Mouse (Mus musculus): ENCODE data around the gene Psmc3. TPM values are rescaled to one million over a fixed set of nuclear protein-coding genes. Genes with fewer than 3 reads are reported as not detected.
"Not testable (repeated sequence)": the region's sequence is repeated elsewhere in the genome, so short reads cannot be mapped to it uniquely, and the experiment has no call there.

The Psmc3 gene
- polyA plus RNA-seq, 1 experiment from 2014 or later: 334 TPM

- WGBS: 23% methylated on average over 3 of the region's 3 CpGs
- Histone ChIP-seq H3K36me3 (no peaks in the 10 kb centered on the region), H3K4me3 (no peak overlapping the region), H3K27ac (no peak overlapping the region), H3K9me3 (no peaks in the 10 kb centered on the region), H3K4me1 (peaks cover 18% of the 10 kb centered on the region), H3K27me3 (ENCODE audit: insufficient read depth, poor library complexity, severe bottlenecking) (no peaks in the 10 kb centered on the region)
- DNase-seq (ENCODE audit: low spot score): no peak
Measured at GRCm38 (mm10) chr2:91033000-91033399, 20.8 kb upstream of the Psmc3 start.

GRCm38 (mm10) chr2:91035385-91035784, 18.4 kb upstream of the Psmc3 start, which contains the start of gene Rapsn:
Gene Rapsn (plus strand): TSS chr2:91035620.
- no peaks in the 10 kb centered on the region for H3K9me3 ChIP-seq
- no peaks in the 10 kb centered on the region for H3K36me3 ChIP-seq
- H3K4me3 ChIP-seq: no peak within 1 kb of the TSS
- DNase-seq (ENCODE audit: low spot score): no peak
- H3K27me3 ChIP-seq (ENCODE audit: insufficient read depth, poor library complexity, severe bottlenecking): no peaks in the 10 kb centered on the region
- H3K27ac ChIP-seq: peak within 1 kb of the TSS; percentile 78
- H3K4me1 ChIP-seq: peaks cover 18% of the 10 kb centered on the region
- WGBS: 54% methylated on average over 9 of the region's 9 CpGs

DNA sequence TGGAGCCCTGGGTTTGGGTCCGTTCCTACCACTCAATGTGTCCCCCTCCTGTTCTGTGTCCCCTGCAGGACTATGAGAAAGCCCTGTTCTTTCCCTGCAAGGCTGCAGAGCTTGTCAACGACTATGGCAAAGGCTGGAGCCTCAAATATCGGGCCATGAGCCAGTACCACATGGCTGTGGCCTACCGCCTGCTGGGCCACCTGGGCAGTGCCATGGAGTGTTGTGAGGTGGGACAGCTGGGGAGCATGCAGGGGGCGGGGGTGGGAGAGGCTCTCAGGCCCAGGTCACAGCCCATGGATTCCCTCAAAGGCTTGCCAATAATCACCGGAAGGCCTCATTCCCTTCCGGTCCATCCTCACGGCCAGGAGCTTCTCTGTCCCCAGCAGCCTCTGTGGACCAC, 12.0 kb upstream of the Psmc3 start:
- Histone ChIP-seq H3K9me3 (no peaks in the 10 kb centered on the region), H3K27me3 (ENCODE audit: insufficient read depth, poor library complexity, severe bottlenecking) (no peaks in the 10 kb centered on the region), H3K36me3 (no peaks in the 10 kb centered on the region), H3K4me1 (peaks cover 15% of the 10 kb centered on the region), H3K4me3 (no peak overlapping the region), H3K27ac (no peak overlapping the region)
- DNase-seq (ENCODE audit: low spot score): no peak
- 67% methylated on average over 8 of the region's 8 CpGs for WGBS

DNA sequence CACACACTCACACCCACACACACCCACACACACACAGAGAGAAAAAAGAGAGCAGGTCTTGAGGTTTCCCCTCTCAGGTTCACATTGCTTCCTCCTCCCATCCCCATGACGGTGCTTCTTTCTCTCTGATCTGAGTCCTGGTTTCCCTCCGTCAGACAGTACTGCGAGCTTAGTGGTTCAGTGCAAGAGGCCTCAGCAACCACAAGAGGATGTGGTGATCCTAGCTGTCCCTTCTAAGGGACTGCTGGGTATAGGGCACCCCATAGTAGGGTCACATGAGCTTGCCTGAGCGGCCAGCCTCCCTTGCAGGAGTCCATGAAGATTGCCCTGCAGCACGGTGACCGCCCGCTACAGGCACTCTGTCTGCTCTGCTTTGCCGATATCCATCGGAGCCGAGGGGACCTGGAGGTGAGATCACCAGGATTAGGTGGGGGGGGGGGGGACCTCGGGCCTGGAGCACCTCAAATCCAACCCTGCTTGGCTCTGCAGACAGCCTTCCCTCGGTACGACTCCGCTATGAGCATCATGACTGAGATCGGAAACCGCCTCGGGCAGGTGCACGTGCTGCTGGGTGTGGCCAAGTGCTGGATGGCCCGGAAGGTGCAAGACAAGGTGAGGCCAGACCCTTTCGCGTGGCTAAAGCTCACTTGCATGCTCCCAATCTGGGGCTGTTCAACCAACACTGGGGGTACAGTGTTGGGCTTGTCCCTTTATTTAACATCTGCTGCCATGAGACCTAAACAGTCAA, 11.0 kb upstream of the Psmc3 start:
- no peaks in the 10 kb centered on the region for H3K27me3 ChIP-seq (ENCODE audit: insufficient read depth, poor library complexity, severe bottlenecking)
- H3K9me3 ChIP-seq: no peaks in the 10 kb centered on the region
- peaks cover 15% of the 10 kb centered on the region for H3K4me1 ChIP-seq
- H3K27ac ChIP-seq: no peak overlapping the region
- H3K4me3 ChIP-seq: no peak overlapping the region
- WGBS: 66% methylated on average over 21 of the region's 21 CpGs
- H3K36me3 ChIP-seq: no peaks in the 10 kb centered on the region
- no peak for DNase-seq (ENCODE audit: low spot score)

GRCm38 (mm10) chr2:91044727-91045126, 9.1 kb upstream of the Psmc3 start:
- Histone ChIP-seq H3K27ac (peak overlapping the region; percentile 66), H3K9me3 (no peaks in the 10 kb centered on the region), H3K27me3 (ENCODE audit: insufficient read depth, poor library complexity, severe bottlenecking) (no peaks in the 10 kb centered on the region), H3K4me3 (no peak overlapping the region), H3K36me3 (no peaks in the 10 kb centered on the region), H3K4me1 (peaks cover 15% of the 10 kb centered on the region)
- no peak for DNase-seq (ENCODE audit: low spot score)
- WGBS: 66% methylated on average over 13 of the region's 13 CpGs

GRCm38 (mm10) chr2:91045805-91046204, 8.0 kb upstream of the Psmc3 start:
- H3K36me3 ChIP-seq; H3K27me3 ChIP-seq (ENCODE audit: insufficient read depth, poor library complexity, severe bottlenecking); H3K4me3 ChIP-seq; H3K9me3 ChIP-seq; DNase-seq (ENCODE audit: low spot score): not testable (repeated sequence)
- Histone ChIP-seq H3K27ac (peak overlapping the region; percentile 66), H3K4me1 (peaks cover 15% of the 10 kb centered on the region)
- 86% methylated on average over 1 of the region's 1 CpGs for WGBS

DNA sequence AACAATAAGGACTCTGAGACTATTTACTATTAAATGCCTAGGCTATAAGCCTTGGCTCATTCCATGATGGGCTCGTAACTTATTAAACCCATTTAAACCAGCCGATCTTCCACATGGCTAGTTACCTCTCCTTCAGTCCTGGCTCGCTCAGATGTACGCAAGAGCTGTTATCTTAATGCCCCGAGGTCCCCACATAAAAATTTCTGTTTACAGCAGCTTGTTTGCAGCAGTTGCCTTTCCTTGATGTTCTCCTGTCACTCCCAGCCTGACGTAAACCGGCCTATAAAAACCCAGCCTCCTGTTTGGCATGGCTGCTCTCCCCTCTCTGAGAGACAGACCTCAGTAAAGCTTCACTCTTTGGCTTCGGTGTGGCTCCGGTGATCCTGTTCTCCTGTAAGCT, 6.5 kb upstream of the Psmc3 start:
- Histone ChIP-seq H3K36me3 (peaks cover 5% of the 10 kb centered on the region; the same call in 1 of the 2 replicates), H3K9me3 (no peaks in the 10 kb centered on the region), H3K4me3 (no peak overlapping the region), H3K27me3 (ENCODE audit: insufficient read depth, poor library complexity, severe bottlenecking) (no peaks in the 10 kb centered on the region), H3K27ac (no peak overlapping the region), H3K4me1 (peaks cover 15% of the 10 kb centered on the region)
- WGBS: 78% methylated on average over 9 of the region's 9 CpGs
- DNase-seq (ENCODE audit: low spot score): no peak

DNA sequence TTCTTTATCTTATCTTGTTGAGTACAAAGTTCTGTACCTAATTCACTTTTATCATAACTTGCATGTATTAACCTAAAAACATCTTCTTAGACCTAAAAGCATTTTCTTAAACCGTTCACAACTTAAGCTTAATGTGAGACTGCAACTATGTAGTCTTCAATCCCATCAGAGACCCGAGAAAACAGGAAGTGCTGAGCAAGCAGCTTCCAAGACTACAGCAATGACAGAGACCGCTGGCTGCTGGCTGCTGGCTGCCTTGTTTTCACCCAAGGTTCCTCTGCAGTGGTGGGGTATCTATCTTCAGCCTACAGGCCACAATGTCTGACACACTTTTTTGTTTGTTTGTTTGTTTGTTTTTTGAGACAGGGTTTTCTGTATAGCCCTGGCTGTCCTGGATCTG, 1.9 kb upstream of the Psmc3 start:
- Histone ChIP-seq H3K9me3 (no peaks in the 10 kb centered on the region), H3K27me3 (ENCODE audit: insufficient read depth, poor library complexity, severe bottlenecking) (no peaks in the 10 kb centered on the region), H3K36me3 (peaks cover 26% of the 10 kb centered on the region), H3K27ac (no peak overlapping the region), H3K4me1 (peaks cover 18% of the 10 kb centered on the region), H3K4me3 (no peak overlapping the region)
- WGBS: 70% methylated on average over 3 of the region's 3 CpGs
- no peak for DNase-seq (ENCODE audit: low spot score)

- Histone ChIP-seq H3K9me3 (no peaks in the 10 kb centered on the region), H3K27me3 (ENCODE audit: insufficient read depth, poor library complexity, severe bottlenecking) (no peaks in the 10 kb centered on the region), H3K36me3 (peaks cover 34% of the 10 kb centered on the region), H3K4me1 (peaks cover 18% of the 10 kb centered on the region), H3K4me3 (no peak overlapping the region), H3K27ac (no peak overlapping the region)
- 59% methylated on average over 2 of the region's 2 CpGs for WGBS
- no peak for DNase-seq (ENCODE audit: low spot score)
Measured at GRCm38 (mm10) chr2:91052752-91053151, 1.1 kb upstream of the Psmc3 start.

DNA sequence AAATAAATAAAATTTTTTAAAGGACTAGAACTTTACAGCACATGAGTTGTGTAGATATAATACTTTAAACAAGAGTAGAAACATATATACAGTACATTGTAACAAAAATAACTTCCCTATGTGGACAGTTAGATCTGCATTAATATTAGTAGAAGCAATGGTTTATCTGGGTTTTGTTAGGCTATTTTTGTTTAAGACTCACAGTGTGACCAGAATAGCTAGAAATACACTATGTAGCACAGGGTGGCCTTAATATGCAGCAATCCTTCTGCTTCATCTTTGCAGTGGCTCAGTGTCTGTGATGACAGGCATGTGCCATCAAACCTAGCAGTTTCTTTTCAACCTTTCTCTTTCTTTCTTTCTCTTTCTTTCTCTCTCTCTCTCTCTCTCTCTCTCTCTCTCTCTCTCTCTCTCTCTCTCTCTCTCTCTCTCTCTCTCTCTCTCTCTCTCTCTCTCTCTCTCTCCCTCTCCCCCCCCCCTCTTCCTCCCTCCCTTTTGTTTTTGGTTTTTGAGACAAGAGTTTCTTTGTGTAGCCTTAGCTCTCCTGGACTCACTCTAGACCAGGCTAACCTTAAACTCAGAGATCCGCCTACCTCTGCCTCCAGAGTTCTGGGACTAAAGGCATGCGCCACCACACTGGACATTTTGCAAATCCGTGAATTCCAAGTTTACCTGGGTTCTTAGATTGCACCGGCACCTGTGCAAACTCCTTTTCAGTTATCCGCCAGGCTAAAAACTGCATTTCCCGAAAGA, 452 bp upstream of the Psmc3 start:
- peak overlapping the region; percentile 92 for H3K4me3 ChIP-seq
- H3K27ac ChIP-seq: peak overlapping the region; percentile 95
- peaks cover 18% of the 10 kb centered on the region for H3K4me1 ChIP-seq
- H3K27me3 ChIP-seq (ENCODE audit: insufficient read depth, poor library complexity, severe bottlenecking): no peaks in the 10 kb centered on the region
- 0% methylated on average over 6 of the region's 6 CpGs for WGBS
- no peaks in the 10 kb centered on the region for H3K9me3 ChIP-seq
- peaks cover 40% of the 10 kb centered on the region for H3K36me3 ChIP-seq
- no peak for DNase-seq (ENCODE audit: low spot score)

DNA sequence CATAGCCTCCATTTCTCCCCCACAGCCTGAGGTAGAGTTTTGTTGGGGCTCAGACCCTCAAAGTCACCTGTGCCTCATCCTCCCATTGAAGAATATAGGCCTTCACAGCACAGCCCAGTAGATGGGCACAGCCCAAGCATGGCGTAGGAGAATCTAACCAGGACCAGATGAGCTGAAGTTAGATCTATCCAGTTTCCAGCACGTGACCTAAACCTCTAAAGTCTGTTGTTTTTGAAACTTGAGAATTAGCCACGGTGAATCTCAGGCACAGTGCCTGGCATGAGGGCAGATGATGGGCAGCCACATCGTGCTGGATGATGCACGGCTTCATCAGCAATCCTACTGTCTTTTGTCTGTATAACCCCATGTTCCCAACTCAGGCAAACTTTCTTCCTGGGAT, 4.6 kb downstream of the Psmc3 start:
- Histone ChIP-seq H3K27me3 (ENCODE audit: insufficient read depth, poor library complexity, severe bottlenecking) (no peaks in the 10 kb centered on the region), H3K27ac (no peak overlapping the region), H3K4me3 (no peak overlapping the region), H3K36me3 (peaks cover 79% of the 10 kb centered on the region), H3K9me3 (no peaks in the 10 kb centered on the region), H3K4me1 (peaks cover 33% of the 10 kb centered on the region)
- WGBS: 90% methylated on average over 5 of the region's 5 CpGs
- no peak for DNase-seq (ENCODE audit: low spot score)

DNA sequence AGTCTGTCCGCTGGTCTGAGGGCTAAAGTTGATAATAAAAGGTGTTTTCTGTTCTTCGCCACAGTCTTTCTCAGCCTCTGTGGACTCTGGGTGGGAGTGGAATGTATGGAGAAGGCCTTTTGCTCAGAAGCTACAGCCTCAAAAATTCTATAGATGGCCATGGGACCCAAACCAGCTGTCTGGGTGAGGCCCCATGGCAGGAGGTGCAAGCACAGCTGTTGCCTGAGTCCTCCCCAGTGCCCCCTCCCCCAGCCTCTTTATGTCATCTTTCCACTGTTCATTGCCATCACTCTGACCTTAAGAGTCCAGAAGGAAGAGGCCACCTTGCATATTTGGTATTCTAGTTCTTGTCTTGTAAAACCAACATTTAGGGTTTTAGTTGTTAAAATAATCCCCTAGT, 5.6 kb downstream of the Psmc3 start:
- Histone ChIP-seq H3K9me3 (no peaks in the 10 kb centered on the region), H3K27me3 (ENCODE audit: insufficient read depth, poor library complexity, severe bottlenecking) (no peaks in the 10 kb centered on the region), H3K4me3 (no peak overlapping the region), H3K27ac (no peak overlapping the region), H3K4me1 (peaks cover 33% of the 10 kb centered on the region), H3K36me3 (peaks cover 88% of the 10 kb centered on the region)
- DNase-seq (ENCODE audit: low spot score): no peak
- 94% methylated on average over 2 of the region's 2 CpGs for WGBS

- 49% methylated on average over 10 of the region's 10 CpGs for WGBS
- DNase-seq (ENCODE audit: low spot score): peak; percentile 92
- 0 out of 2 replicates have a peak overlapping the region, but pooled peaks have one; percentile 0 for H3K27ac ChIP-seq
- peaks cover 90% of the 10 kb centered on the region for H3K36me3 ChIP-seq
- H3K9me3 ChIP-seq: no peaks in the 10 kb centered on the region
- no peaks in the 10 kb centered on the region for H3K27me3 ChIP-seq (ENCODE audit: insufficient read depth, poor library complexity, severe bottlenecking)
- no peak overlapping the region for H3K4me3 ChIP-seq
- H3K4me1 ChIP-seq: peaks cover 20% of the 10 kb centered on the region
Measured at GRCm38 (mm10) chr2:91060544-91061355, 6.9 kb downstream of the Psmc3 start.

Data from heart, embryonic 10.5 days (tissue).